Mouse (Mus musculus): ENCODE results near the gene Zfp771.

DNA sequence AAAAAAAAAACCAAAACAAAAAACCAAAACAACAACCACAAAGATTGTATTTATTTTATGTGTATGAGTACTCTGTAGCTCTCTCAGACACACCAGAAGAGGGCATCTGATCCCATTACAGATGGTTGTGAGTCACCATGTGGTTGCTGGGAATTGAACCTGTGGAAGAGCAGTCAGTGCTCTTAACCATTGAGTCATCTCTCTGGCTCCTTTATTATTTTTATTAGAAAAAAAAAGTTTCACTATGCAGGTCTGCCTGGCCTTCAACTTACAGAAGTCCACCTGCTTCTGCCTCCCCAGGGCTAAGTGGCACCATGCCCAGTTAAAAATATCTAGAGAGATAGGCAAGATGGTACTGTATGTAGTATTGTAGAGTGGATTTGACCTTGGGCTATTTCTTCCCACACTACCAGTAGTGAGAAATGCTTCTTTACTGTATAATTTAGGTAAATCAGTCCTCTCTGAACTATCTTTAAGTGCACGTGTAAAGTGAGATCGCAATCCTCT lies 660 bp upstream of the Zfp771 start:
- TF ChIP-seq GATA1 (IDR thresholded peaks at IDR 0.05; ENCODE audit: borderline replicate concordance, low read length) (no peak), FLI1 (IDR thresholded peaks at IDR 0.05; ENCODE audit: low read length) (no peak)

All from megakaryocyte, embryonic 14.5 days (primary cell).